Mouse (Mus musculus): Measurements from ENCODE around the gene Pglyrp1. TPM values are rescaled to one million over a fixed set of nuclear protein-coding genes. Genes with fewer than 3 reads are reported as not detected.
A peak's percentile ranks its signal among the peaks of the same experiment; 100 is the strongest.

Gene Pglyrp1
- total RNA-seq, 2 experiments from 2014 or later = 1.1 to 2.8 TPM

GRCm38 (mm10) chr7:18884745-18885422 lies 13.8 kb downstream of the Pglyrp1 start:
- no peak for DNase-seq (ENCODE audit: low spot score in 2 of 2)

GRCm38 (mm10) chr7:18886963-18887362 lies 15.8 kb downstream of the Pglyrp1 start:
- no peak for DNase-seq (ENCODE audit: low spot score in 2 of 2)

GRCm38 (mm10) chr7:18890848-18891247 lies 19.7 kb downstream of the Pglyrp1 start:
- DNase-seq (ENCODE audit: low spot score in 2 of 2) = no peak

GRCm38 (mm10) chr7:18891872-18892599 lies 20.9 kb downstream of the Pglyrp1 start:
- peak; percentile 80 to 84 for DNase-seq (ENCODE audit: low spot score in 2 of 2)

GRCm38 (mm10) chr7:18893009-18893408 lies 21.9 kb downstream of the Pglyrp1 start:
- DNase-seq (ENCODE audit: low spot score in 2 of 2) = no peak

- peak; percentile 59 to 64 for DNase-seq (ENCODE audit: low spot score in 2 of 2)
Measured at GRCm38 (mm10) chr7:18893651-18894430, 22.7 kb downstream of the Pglyrp1 start.

GRCm38 (mm10) chr7:18896536-18896935 lies 25.4 kb downstream of the Pglyrp1 start:
- peak in 1 of 2 experiments; percentile 34 for DNase-seq (ENCODE audit: low spot score in 2 of 2)

GRCm38 (mm10) chr7:18900513-18900912 lies 29.4 kb downstream of the Pglyrp1 start:
- DNase-seq (ENCODE audit: low spot score in 2 of 2) = no peak

GRCm38 (mm10) chr7:18902486-18902885 lies 31.4 kb downstream of the Pglyrp1 start:
- no peak for DNase-seq (ENCODE audit: low spot score in 2 of 2)

- DNase-seq (ENCODE audit: low spot score in 2 of 2) = no peak
Measured at GRCm38 (mm10) chr7:18904971-18905370, 33.8 kb downstream of the Pglyrp1 start.

GRCm38 (mm10) chr7:18909797-18910196 lies 38.7 kb downstream of the Pglyrp1 start:
- no peak for DNase-seq (ENCODE audit: low spot score in 2 of 2)

GRCm38 (mm10) chr7:18910241-18910831 lies 39.2 kb downstream of the Pglyrp1 start, which contains the start of gene Ccdc61:
Ccdc61 (minus strand) TSS chr7:18910415.
- DNase-seq (ENCODE audit: low spot score in 2 of 2) = peak; percentile 91 to 93

GRCm38 (mm10) chr7:18916254-18916653 lies 45.1 kb downstream of the Pglyrp1 start:
- no peak for DNase-seq (ENCODE audit: low spot score in 2 of 2)

GRCm38 (mm10) chr7:18917931-18918330 lies 46.8 kb downstream of the Pglyrp1 start:
- DNase-seq (ENCODE audit: low spot score in 2 of 2) = no peak

- DNase-seq (ENCODE audit: low spot score in 2 of 2) = peak; percentile 22 to 49
Measured at GRCm38 (mm10) chr7:18921069-18921468, 49.9 kb downstream of the Pglyrp1 start.

- no peak for DNase-seq (ENCODE audit: low spot score in 2 of 2)
Measured at GRCm38 (mm10) chr7:18922807-18923206, 51.7 kb downstream of the Pglyrp1 start.

- no peak for DNase-seq (ENCODE audit: low spot score in 2 of 2)
Measured at GRCm38 (mm10) chr7:18923267-18923666, 52.1 kb downstream of the Pglyrp1 start.

- DNase-seq (ENCODE audit: low spot score in 2 of 2) = no peak
Measured at GRCm38 (mm10) chr7:18923711-18924191, 52.6 kb downstream of the Pglyrp1 start.

- no peak for DNase-seq (ENCODE audit: low spot score in 2 of 2)
Measured at GRCm38 (mm10) chr7:18924321-18924720, 53.2 kb downstream of the Pglyrp1 start.

- DNase-seq (ENCODE audit: low spot score in 2 of 2) = peak; percentile 75 to 78
Measured at GRCm38 (mm10) chr7:18925162-18925938, 54.2 kb downstream of the Pglyrp1 start, which contains the start of gene Nova2. Nova2 (plus strand) TSS chr7:18925888.
